Mouse (Mus musculus) CD4-positive, CD25-positive, alpha-beta regulatory T cell, adult 4 months (primary cell): ENCODE measurements around the gene Frmd6. TPM values are rescaled to one million over a fixed set of nuclear protein-coding genes. Genes with fewer than 3 reads are reported as not detected.
A peak's percentile ranks its signal among the peaks of the same experiment; 100 is the strongest.

ENCODE experiments used
- ATAC-seq: one replicate; pipeline ENCODE4 v1.8.0; 2017
- polyA plus RNA-seq, 2 experiments: library from polyadenylated mRNA; unstranded; fragments of 100-300 nt; shearing (Covaris generic); gene quantifications; one replicate each; pipeline ENCODE4 v1.2.1; 2017

The Frmd6 gene
- polyA plus RNA-seq, result 10 to 100 TPM; 20.8 to 28.4 TPM

- peak; percentile 68 for ATAC-seq
Observed at GRCm38 (mm10) chr12:70824729-70825650, at the start of gene Frmd6. Gene Frmd6, plus strand, starts transcription at chr12:70825514.

GRCm38 (mm10) chr12:70775609-70776008, 49.7 kb upstream of the Frmd6 start:
- no peak for ATAC-seq

- ATAC-seq, result no peak
Observed at GRCm38 (mm10) chr12:70776683-70777082, 48.6 kb upstream of the Frmd6 start.

- ATAC-seq, result no peak
Observed at GRCm38 (mm10) chr12:70777466-70777865, 47.8 kb upstream of the Frmd6 start.

- no peak for ATAC-seq
Observed at GRCm38 (mm10) chr12:70777866-70778265, 47.4 kb upstream of the Frmd6 start.

- ATAC-seq, result no peak
Observed at GRCm38 (mm10) chr12:70778271-70778670, 47.0 kb upstream of the Frmd6 start.

GRCm38 (mm10) chr12:70778724-70779123, 46.6 kb upstream of the Frmd6 start:
- ATAC-seq, result no peak

GRCm38 (mm10) chr12:70783049-70783448, 42.3 kb upstream of the Frmd6 start:
- no peak for ATAC-seq

GRCm38 (mm10) chr12:70783475-70784239, 41.7 kb upstream of the Frmd6 start:
- ATAC-seq, result no peak

GRCm38 (mm10) chr12:70784240-70784705, 41.0 kb upstream of the Frmd6 start:
- no peak for ATAC-seq

GRCm38 (mm10) chr12:70789341-70789740, 36.0 kb upstream of the Frmd6 start:
- ATAC-seq, result no peak

GRCm38 (mm10) chr12:70793291-70793690, 32.0 kb upstream of the Frmd6 start:
- ATAC-seq, result no peak

GRCm38 (mm10) chr12:70794543-70795388, 30.5 kb upstream of the Frmd6 start:
- ATAC-seq, result no peak

GRCm38 (mm10) chr12:70795389-70795711, 30.0 kb upstream of the Frmd6 start:
- no peak for ATAC-seq

GRCm38 (mm10) chr12:70798496-70798895, 26.8 kb upstream of the Frmd6 start:
- no peak for ATAC-seq

- ATAC-seq, result no peak
Observed at GRCm38 (mm10) chr12:70799231-70800002, 25.9 kb upstream of the Frmd6 start.

GRCm38 (mm10) chr12:70800086-70800485, 25.2 kb upstream of the Frmd6 start:
- ATAC-seq, result no peak

GRCm38 (mm10) chr12:70801361-70801760, 24.0 kb upstream of the Frmd6 start:
- ATAC-seq, result no peak

- no peak for ATAC-seq
Observed at GRCm38 (mm10) chr12:70803494-70803893, 21.8 kb upstream of the Frmd6 start.

GRCm38 (mm10) chr12:70804989-70805388, 20.3 kb upstream of the Frmd6 start:
- ATAC-seq, result no peak

GRCm38 (mm10) chr12:70807543-70807942, 17.8 kb upstream of the Frmd6 start:
- no peak for ATAC-seq

GRCm38 (mm10) chr12:70807975-70808374, 17.3 kb upstream of the Frmd6 start:
- ATAC-seq, result no peak
